Mouse (Mus musculus) testis, postnatal 10 days (tissue): Measurements from ENCODE around the gene Man2a1.
"Not testable (repeated sequence)": the region's sequence is repeated elsewhere in the genome, so short reads cannot be mapped to it uniquely, and the experiment has no call there.

ENCODE experiments used
- DNase-seq: peaks from one replicate; pipeline ENCODE4 v3.0.0; 2021; ENCODE audit warnings: low spot score

Gene Man2a1

DNA sequence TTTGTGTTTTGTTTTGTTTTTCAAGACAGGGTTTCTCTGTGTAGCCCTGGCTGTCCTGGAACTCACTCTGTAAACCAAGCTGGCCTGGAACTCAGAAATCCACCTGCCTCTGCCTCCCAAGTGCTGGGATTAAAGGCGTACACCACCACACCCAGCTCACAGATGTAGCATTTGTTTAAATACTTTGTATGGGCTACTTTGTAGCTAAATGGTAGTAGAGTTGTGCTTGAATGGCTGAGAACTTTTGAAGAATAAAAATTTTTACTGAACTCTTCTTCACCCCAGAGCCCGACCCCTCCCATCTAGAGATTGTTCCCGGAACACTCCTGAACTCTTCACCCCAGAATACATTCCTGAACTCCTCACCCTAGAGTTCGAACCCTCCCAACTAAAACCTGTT, 162.1 kb downstream of the Man2a1 start:
- DNase-seq: not testable (repeated sequence)

- no peak for DNase-seq
These were observed 163.0 kb downstream of the Man2a1 start for GRCm38 (mm10) chr17:64763491-64763890.

GRCm38 (mm10) chr17:64764175-64765122, 163.9 kb downstream of the Man2a1 start:
- DNase-seq: no peak

- no peak for DNase-seq
These were observed 164.8 kb downstream of the Man2a1 start for GRCm38 (mm10) chr17:64765286-64765685.

DNA sequence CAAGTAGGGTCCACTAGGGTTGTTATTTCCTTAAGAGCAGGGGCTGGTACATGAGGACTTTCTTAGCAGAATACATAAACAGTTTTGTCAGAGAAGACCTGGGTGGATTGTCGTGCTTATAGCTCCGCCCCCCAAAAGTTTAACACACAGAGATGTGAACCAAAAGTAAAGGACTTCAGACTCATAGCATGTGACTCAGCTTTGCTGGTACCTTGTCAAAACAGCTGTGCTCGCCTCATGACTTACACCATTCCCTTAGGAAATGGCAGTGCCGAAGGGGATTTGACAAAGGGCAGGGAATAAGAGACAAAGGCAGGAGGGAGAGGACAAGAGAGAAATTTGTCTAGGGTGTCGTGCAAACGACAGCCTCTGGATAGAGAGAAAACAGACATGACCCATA, 166.0 kb downstream of the Man2a1 start:
- no peak for DNase-seq

- DNase-seq: no peak
These were observed 169.7 kb downstream of the Man2a1 start for GRCm38 (mm10) chr17:64770277-64770676.

- DNase-seq: no peak
These were observed 172.1 kb downstream of the Man2a1 start for GRCm38 (mm10) chr17:64772611-64773010.

DNA sequence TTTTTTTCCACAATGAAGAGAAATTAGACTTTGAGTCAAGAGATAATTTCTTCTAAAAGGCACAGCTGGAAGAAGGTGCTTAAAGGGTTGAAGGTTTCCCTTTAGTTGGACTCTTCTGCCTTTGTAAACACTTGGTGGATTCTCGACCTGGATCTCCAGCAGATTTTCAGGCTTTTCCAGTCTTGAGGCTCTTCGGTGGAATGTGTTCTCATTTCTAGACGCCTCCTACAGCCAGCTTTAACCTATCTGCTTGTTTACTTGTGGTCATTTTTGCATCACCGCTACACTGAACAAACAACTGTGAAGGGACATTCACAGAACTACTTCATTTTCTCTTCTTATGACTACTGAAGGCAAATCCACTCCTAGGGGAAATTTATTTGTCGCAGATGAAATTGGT, 173.7 kb downstream of the Man2a1 start:
- DNase-seq: no peak

DNA sequence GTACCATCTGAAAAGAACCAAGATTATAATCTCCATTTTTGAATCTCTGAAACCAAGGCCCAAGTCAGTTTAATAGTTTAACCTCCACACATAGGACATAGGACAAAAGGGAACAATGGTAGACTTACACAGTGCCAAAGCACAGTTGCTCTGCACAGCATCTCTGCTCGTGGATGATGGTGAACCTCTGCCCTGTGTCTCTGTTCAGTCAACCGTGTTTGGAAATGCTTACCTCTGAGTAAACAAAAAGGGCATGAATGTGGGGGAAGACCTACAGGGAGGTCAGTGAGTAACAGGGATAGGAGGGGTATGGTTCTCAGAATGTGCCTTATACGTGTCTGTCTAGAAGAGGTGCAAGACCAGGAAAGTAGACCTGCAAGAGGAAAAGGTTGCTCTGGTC, 177.8 kb downstream of the Man2a1 start:
- no peak for DNase-seq

GRCm38 (mm10) chr17:64778756-64779155, 178.2 kb downstream of the Man2a1 start:
- no peak for DNase-seq

DNA sequence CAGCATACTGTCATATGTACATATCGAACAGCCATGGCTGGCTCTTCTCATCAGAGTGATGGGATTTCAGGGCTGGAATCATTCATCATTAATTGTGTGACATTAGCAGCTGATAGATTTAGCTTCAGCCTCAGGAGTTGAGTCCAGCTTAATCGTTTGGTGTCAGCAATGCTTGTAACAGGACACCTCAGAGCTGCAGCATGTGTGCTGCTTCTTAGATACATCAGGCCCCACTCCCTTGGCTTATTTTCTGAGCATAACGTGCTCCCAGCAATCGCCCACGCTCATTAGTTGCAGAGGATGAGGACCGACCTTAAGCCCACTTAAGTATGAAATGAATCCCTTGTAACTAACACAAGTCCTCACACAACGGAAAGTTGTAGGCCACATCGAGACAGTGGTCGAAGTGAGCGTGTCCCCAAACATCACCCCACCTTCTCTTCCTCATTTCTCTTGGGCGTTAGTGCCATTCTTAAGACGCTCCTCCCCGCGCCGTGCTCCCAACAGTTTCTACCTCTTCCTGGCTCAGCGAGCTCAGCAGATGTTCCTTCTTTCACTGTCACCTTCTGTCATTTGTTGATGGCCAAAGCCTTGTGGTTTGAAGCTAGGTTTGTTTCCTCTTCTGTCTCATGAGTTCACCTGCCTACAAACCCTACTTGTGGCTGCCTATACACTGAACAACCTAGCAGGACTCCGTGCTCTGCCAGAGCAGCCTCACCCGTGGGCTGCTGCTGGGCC, 180.4 kb downstream of the Man2a1 start:
- DNase-seq: no peak

GRCm38 (mm10) chr17:64782307-64782706, 181.8 kb downstream of the Man2a1 start:
- DNase-seq: no peak

DNA sequence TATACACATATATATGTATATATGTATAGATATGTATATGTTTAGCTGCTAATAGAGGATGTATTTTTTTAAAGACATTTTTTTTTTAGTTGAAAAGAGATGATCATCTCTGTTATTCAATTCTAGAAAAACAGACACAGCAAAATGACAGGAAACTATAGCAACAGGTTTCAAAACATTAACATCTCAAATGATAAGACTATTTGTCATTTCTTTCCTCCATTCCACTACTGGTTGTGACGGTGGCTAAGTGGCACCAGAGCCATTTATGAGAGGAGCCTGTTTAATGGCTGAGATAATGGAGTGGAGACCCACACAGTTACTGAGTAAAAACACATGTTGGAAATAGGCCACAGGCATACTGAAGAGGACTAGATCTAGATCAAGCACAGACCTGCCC, 185.4 kb downstream of the Man2a1 start:
- no peak for DNase-seq

DNA sequence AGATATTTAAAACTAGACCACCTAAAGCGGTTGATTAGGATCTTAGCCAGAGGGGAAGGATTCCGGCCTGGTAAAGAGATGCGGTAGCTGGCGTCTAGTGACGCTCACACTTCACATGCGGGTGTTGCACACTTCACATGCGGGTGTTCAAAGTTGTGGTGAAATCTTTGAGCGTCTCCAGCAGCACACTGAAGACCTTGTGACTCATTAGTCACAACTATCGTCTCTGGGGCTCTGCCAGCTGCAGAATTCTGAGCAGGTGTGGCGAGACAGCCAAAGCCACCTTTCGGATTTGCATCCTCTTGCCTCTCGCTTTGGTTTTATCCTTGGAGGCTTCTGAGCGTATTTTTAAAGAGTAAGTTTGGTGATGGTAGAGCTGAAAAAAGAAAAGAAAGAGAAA, 187.8 kb downstream of the Man2a1 start:
- no peak for DNase-seq

DNA sequence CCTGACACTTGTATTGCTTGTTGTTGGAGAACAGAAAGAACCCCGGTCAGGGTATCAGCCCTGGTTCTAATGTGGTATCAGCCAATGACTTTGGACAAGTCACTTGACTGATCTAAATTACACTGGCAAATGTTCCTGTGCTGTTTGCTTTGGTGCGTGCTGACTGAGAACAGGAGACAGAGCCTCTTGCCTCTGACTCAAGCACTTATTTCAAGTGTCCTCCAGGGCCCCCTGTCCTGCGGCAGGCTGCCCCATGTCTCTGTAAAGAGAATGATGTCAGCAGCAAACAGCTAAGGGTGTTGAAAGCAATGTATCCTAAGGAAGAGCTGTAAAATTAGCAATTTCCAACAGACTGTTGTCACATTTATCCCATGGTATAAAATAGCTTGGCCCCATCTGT, 188.6 kb downstream of the Man2a1 start:
- no peak for DNase-seq

- no peak for DNase-seq
These were observed 191.5 kb downstream of the Man2a1 start for GRCm38 (mm10) chr17:64792076-64792475.

DNA sequence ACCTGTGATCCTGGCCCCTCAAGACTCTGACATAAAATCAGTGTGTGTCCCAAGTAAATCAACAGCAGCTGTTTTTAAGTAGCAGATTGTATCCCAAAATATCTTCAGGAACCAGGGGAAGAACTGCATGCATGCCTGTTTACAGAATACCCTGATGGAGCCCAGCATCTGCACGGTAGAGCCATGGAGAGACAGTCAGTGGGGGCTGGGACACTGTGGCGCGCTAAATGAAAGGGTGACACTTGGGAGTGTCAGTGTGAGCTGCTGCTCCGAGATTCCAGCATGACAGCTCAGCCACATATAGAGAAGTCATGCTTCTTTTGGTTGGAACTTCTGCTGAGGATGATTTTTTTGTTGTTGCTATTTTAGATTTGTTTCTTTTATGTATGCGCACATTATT, 192.1 kb downstream of the Man2a1 start:
- DNase-seq: no peak

GRCm38 (mm10) chr17:64802168-64802955, 201.8 kb downstream of the Man2a1 start:
- no peak for DNase-seq

GRCm38 (mm10) chr17:64802956-64803275, 202.4 kb downstream of the Man2a1 start:
- no peak for DNase-seq
